Mouse (Mus musculus) kidney, postnatal 14 days (tissue): ENCODE measurements around the gene Snx21.

ENCODE experiments used
- DNase-seq: peaks from one replicate; pipeline ENCODE4 v3.0.0; 2022; ENCODE audit warnings: mixed read lengths

Snx21 gene

DNA sequence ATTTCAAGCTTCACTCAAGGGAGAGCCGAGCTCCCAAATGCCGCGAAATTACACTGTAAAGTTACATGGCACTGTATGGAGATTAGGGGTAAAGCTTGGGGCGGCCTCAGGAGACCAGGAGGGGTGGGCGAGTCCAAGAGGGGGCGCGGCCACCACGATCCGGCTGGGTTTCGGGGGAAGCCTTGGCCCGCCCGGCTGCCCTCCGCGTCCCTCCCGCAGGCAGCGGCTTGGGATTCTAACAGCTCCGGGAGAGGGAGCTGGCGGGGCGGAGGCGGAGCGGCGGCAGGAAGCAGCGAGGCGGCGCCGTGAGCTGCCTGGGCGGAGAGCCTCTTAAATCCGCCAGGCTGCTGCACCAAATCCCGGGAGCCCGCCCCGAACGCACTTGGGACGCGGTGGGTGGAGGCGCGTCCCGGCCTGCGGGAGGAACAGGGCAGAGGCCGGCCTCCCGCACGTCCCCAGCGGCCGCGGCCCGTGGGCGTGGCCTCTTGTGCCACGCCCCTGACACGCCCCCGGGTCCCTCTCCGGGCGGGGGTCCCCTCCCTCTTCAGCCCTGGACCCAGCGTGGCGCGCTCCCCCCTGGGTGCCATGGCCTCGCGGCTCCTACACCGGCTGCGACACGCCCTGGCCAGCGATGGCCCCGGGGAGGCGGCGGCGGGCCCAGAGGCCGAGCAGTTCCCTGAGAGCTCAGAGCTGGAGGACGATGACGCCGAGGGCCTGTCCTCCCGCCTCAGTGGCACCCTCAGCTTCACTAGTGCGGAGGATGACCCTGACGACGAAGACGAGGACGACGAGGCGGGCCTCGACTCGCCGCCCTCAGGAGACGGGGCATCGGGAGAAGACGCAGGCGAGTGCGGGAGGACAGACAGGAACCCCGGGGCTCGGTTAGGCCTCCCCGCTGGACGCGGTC lies at the start of gene Snx21:
Gene Snx21, plus strand, starts transcription at position 343 of the 907 bp plus-strand sequence.
- DNase-seq, result peak; percentile 96

DNA sequence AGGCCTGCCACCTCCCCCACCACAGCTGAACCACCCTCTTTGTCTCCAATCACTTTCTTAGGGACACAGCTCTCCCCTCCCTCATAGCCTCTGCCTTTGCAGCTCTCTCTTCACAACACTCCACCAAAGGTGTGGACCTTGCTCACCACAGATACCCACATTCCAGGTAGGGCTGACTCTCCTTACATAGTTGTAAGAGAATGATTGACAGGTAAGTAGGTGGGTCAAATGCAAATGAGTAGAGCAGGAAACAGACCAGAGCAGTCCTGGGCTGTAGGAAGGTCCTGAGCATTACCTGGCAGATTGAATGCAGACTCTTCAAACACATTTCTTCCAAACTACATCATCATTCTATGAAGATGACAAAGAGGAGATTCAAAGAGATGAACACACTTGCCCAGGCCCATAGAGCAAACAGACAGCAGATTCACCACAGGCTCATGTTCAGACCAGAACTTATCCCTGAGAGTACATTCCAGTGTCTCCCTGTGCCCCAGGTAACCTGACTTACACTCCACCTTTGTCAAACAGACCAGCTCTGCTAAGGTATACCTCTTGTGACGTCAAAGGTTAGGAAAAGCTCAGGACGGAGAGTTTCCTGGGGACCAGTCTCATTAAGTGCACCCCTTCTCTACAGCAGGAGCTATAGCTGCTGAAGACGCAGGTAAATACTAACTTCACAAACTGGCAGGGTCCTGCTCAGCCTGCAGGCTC lies 48.1 kb upstream of the Snx21 start:
- DNase-seq, result peak; percentile 25

DNA sequence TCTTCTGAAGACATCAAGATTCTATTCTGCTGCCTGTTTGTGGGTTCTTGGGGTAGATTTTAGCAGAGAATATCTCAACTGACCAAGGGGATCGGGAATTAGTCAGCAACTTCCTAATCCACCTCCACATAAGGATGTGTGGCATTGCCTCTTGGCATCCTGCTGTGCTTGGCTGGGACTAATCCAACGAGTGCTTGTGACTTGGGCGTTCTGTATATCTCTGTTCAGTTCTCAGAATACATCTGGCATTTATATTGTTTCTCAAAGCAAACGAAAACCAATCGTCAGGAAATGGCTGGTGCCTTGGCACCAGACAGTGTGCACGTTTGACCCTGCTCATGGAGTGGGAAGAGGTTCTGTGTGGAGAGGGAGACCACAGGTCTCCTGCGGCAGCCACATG lies 45.7 kb upstream of the Snx21 start:
- DNase-seq, result no peak

GRCm38 (mm10) chr2:164744987-164745386 lies 40.6 kb upstream of the Snx21 start:
- DNase-seq, result no peak

DNA sequence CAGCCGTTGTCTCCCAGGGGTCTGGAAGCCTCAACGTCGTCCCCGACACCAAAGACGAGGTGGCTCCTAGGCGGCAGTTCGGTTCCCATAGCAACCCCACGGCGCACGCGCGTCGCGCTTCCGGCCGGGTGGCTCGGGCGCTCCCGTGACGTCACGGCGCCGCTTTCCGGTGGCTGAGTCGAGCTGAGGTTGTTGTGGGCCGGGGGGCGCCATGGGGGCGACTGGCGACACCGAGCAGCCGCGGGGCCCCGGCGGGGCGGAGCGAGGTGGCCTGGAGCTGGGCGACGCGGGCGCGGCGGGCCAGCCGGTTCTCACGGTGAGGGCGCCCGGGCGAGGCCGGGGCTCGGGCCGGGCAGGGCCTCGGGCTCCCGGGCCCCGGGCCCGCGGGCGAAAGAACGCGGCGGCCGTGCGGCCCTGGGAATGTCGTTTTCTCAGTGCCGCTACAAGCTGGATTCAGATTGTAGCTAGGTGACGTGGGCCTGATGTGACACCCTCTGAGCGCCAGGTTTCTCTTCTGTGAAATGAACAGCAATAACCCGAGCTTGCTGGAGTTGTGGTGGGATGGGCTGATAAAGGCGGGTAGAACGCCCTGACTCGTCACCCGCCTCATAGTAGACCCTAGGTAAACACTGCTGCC lies 39.7 kb upstream of the Snx21 start, which contains the start of the genes Wfdc3 and Dnttip1:
Gene Wfdc3, minus strand, starts transcription at position 89 of the 637 bp plus-strand sequence.
Gene Dnttip1, plus strand, starts transcription at position 141 of the 637 bp plus-strand sequence.
- DNase-seq, result peak; percentile 97

DNA sequence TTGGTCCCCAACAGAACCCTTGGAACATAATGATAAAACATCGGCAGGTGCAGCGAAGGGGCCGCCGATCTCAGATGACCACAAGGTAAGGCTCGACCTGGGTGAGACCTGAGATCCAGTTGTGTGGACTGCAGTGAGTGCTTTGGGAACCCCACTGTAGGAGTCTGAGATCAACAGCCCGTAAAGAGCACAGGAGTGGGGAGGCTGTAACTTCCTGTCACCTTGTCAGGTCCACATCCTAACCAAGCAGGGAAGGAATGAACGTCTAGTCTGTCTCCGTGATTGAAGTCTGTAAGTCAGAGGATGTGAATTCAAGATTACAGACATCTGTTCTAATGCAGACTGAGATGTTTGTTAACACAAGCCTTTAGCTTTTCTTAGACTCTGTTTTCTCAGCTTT lies 38.9 kb upstream of the Snx21 start:
- DNase-seq, result no peak

GRCm38 (mm10) chr2:164748191-164748590 lies 37.4 kb upstream of the Snx21 start:
- no peak for DNase-seq

GRCm38 (mm10) chr2:164748991-164749390 lies 36.6 kb upstream of the Snx21 start:
- DNase-seq, result no peak

GRCm38 (mm10) chr2:164752454-164752853 lies 33.2 kb upstream of the Snx21 start:
- DNase-seq, result no peak

DNA sequence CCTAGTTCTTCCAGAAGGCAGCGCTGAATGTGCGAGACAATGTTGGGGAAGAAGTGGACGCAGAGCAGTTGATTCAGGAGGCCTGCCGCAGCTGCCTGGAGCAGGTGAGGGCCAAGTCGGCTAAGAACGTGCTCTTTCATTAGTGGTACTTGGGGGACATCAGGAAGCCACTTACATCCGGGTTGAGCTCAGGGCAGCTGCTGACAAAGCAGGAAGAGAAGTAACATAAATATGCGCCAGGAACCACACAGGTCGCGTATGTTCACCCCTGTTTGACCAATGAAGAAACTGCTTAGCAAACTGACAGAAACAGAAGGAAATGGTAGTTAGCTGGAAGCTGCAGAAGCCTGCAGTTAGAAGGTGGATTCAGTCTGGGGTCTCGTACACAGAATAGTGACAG lies 31.5 kb upstream of the Snx21 start:
- no peak for DNase-seq

DNA sequence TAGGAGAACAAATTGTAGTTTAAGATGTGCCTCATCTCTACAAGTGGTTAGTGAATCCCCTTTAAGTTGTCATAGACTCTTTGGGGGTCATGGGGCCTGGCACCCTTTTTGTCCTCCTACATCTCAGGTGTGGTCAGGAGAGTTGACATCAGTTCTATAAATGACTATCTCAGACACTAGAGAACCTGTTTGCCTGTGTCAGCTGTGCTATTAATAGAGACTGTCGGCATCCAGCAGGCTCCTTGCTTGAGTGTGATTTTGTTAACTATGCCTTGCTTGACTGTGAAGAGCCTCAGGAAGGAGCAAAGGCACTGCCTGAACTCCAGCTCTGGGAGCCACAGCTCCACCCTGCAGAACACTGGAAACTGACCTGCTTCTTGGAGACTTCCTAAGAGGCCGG lies 30.8 kb upstream of the Snx21 start:
- no peak for DNase-seq

GRCm38 (mm10) chr2:164757841-164758240 lies 27.8 kb upstream of the Snx21 start:
- DNase-seq, result no peak

DNA sequence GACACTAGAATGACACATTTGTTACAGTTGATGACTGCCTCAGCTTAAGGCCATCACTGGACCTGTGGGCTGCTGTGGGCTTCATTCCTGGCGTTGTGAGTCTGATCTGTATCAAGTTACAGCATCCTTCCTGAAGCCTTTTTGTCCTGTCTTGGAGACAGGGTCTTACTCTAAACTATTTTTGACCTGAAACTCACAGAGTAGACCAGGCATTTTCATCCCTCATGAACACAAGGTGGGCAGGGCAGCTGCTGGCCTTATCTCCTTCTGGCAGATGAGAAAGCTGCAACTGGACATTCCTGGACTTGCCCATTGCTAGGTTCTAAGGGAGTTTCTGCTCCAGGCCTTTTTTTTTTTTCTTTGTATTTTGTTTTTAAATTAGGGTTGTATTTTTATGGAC lies 26.9 kb upstream of the Snx21 start:
- DNase-seq, result no peak

DNA sequence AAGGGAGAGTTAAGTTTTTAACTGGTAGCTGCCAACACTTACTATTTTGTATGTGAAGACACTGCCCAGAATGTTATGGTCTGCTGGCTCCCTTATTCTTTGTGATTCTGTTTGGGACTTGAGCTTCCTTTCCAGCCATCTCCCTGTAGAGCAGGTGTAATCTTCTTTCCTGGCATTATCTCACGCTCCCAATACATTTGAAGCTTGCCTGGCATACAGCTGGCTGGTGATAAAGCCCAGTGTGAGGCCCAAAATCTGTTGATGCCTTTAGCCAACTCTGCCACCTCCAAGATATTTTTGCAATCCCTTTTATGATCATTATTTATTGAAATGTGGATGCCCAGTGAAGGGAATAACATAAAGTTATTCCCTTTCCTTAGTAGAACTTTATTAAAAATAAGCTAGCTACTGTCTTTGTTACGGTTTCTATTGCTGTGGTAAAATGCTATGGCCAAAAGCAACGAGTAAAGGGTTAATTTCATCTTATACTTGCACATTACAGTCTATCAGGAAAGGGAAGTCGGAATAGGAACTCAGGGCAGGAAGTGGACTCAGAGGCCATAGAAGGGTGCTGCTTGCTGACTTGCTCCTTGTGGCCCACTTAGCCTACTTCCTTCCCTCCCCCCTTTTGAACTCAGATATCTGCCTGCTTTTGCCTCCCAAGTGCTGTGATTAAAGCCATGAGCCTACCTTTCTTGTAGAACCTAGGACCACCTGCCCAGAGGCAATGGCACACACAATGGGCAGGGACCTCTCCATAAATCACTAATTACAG lies 25.4 kb upstream of the Snx21 start:
- DNase-seq, result no peak

DNA sequence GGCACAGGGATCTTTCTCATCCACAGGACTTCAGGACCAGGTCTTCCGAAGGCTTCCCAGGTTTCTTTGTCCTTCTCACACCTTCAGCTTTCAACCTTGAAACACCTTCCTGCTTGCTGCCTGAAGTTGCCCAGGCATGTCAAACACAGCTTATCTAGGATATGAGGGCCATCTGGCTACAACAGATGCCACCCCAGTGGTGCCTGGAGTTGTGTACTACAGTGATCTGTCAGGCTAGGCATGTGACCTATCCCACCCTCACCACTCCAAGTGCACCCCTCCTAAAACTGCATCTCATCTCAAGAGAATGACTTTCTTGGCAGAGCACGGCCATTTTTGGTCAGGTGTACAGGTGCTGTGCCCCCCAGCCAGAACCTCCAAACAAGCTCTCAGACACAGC lies 24.1 kb upstream of the Snx21 start:
- no peak for DNase-seq

DNA sequence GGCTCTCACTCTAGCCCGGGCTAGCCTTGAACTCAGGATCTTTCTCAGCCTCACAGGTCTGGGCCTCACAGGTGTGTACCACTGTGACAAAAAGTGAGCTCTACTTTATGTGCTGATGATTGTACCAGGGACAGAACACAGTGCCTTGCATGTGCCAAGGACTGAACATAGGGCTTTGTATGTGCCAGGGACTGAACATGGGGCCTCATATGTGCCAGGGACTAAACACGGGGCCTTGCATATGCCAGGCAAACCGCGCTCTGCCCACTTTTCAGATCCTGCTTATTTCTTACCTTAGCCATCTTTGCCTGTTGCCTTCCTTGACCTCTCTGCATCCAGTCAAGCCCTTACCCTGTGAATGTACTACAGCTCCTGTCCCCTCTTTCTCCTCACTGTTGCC lies 23.7 kb upstream of the Snx21 start:
- no peak for DNase-seq

- DNase-seq, result no peak
Measured at GRCm38 (mm10) chr2:164762593-164762992, 23.0 kb upstream of the Snx21 start.

DNA sequence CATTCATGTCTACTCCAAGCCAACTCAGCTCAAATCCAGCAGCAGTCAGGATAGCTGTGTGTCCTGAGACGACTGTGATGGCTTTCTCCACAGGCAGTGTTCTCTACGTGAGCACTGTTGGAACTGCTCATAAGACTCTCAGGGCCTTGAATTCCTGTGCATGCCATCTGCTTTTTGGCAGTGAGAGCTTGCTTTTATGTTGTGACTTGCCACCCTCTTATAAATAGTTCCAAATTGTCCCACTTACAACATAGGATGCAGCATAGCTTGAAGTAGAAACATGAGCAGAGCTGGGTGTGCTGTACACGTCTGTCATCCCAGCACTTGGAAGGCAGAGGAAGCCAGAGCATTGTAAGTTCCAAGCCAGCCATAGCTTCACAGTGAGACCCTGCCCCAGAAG lies 19.8 kb upstream of the Snx21 start:
- no peak for DNase-seq

GRCm38 (mm10) chr2:164767812-164768540 lies 17.6 kb upstream of the Snx21 start:
- peak; percentile 43 for DNase-seq

GRCm38 (mm10) chr2:164769258-164770037 lies 16.2 kb upstream of the Snx21 start, which contains the start of gene Ube2c:
Gene Ube2c (plus strand): TSS chr2:164769898.
- DNase-seq, result peak; percentile 99

- no peak for DNase-seq
Measured at GRCm38 (mm10) chr2:164770279-164770678, 15.3 kb upstream of the Snx21 start.
